Mouse (Mus musculus) neutrophil, adult 65 days (primary cell): Measurements from ENCODE around the gene Hist2h2ac. TPM values are rescaled to one million over a fixed set of nuclear protein-coding genes. Genes with fewer than 3 reads are reported as not detected.

Experiments
- total RNA-seq: library from RNA; stranded (reverse); gene quantifications from 2 replicates; pipeline ENCODE4 v1.2.4, GENCODE M21; 2023

Hist2h2ac gene
- 166 and 197 TPM in 2 replicates for total RNA-seq

GRCm38 (mm10) chr3:96220765-96221639, at the start of gene Hist2h2ac, which contains the start of gene Hist2h2be:
Gene Hist2h2ac, minus strand, starts transcription at chr3:96220880.
Gene Hist2h2be, plus strand, starts transcription at chr3:96221119.

GRCm38 (mm10) chr3:96269511-96270474, 49.1 kb upstream of the Hist2h2ac start, which contains the start of gene Hist2h2bb:
Gene Hist2h2bb, plus strand, starts transcription at chr3:96269752.

GRCm38 (mm10) chr3:96268051-96268775, 47.5 kb upstream of the Hist2h2ac start, which contains the start of gene Hist2h3b:
Gene Hist2h3b, plus strand, starts transcription at chr3:96268654.

GRCm38 (mm10) chr3:96262979-96263550, 42.4 kb upstream of the Hist2h2ac start, which contains the start of gene Hist2h4:
Gene Hist2h4, minus strand, starts transcription at chr3:96263311.

GRCm38 (mm10) chr3:96246427-96246856, 25.8 kb upstream of the Hist2h2ac start, which contains the start of gene Hist2h3c1:
Gene Hist2h3c1, plus strand, starts transcription at chr3:96246685.

GRCm38 (mm10) chr3:96245003-96245886, 24.6 kb upstream of the Hist2h2ac start, which contains the start of gene Hist2h2aa1:
Gene Hist2h2aa1, plus strand, starts transcription at chr3:96245497.

GRCm38 (mm10) chr3:96239949-96240798, 19.5 kb upstream of the Hist2h2ac start, which contains the start of gene Hist2h2aa2:
Gene Hist2h2aa2, minus strand, starts transcription at chr3:96240276.

GRCm38 (mm10) chr3:96238954-96239793, 18.5 kb upstream of the Hist2h2ac start, which contains the start of gene Hist2h3c2:
Gene Hist2h3c2, minus strand, starts transcription at chr3:96239127.

GRCm38 (mm10) chr3:96219661-96220130, 984 bp downstream of the Hist2h2ac start, which contains the start of the genes Bola1 and Hist2h2ab:
Gene Bola1, minus strand, starts transcription at chr3:96219709.
Gene Hist2h2ab, plus strand, starts transcription at chr3:96219865.

GRCm38 (mm10) chr3:96180727-96181477, 39.8 kb downstream of the Hist2h2ac start, which contains the start of gene Sv2a:
Gene Sv2a, plus strand, starts transcription at chr3:96181151.

GRCm38 (mm10) chr3:96172197-96173178, 48.2 kb downstream of the Hist2h2ac start, which contains the start of gene Sf3b4:
Gene Sf3b4, plus strand, starts transcription at chr3:96172332.

Other genes starting within 250 kb of the Hist2h2ac start
- 37.4 and 45.9 TPM in 2 replicates for gene Plekho1, start 224.9 kb downstream of the Hist2h2ac start, total RNA-seq
- 8.2 and 9.3 TPM in 2 replicates for gene Vps45, start 162.4 kb downstream of the Hist2h2ac start, total RNA-seq
- 18.5 and 19.1 TPM in 2 replicates for gene Otud7b, start 116.4 kb downstream of the Hist2h2ac start, total RNA-seq
- gene Mtmr11, start 58.9 kb downstream of the Hist2h2ac start, total RNA-seq, result 0.14 and 0.88 TPM in 2 replicates
- gene Sf3b4, start 48.5 kb downstream of the Hist2h2ac start, total RNA-seq, result 39.0 and 45.7 TPM in 2 replicates
- gene Sv2a, start 39.7 kb downstream of the Hist2h2ac start, total RNA-seq, result 0.16 and 0.43 TPM in 2 replicates
- gene Bola1, start 1.2 kb downstream of the Hist2h2ac start, total RNA-seq, result 1.1 and 2.9 TPM in 2 replicates
- 11.8 and 12.8 TPM in 2 replicates for gene Hist2h2ab, start 1.0 kb downstream of the Hist2h2ac start, total RNA-seq
- 1.2 and 2.1 TPM in 2 replicates for gene Hist2h2be, start 239 bp upstream of the Hist2h2ac start, total RNA-seq
- 234 and 345 TPM in 2 replicates for gene Hist2h3c2, start 18.2 kb upstream of the Hist2h2ac start, total RNA-seq
- 1,826 and 2,294 TPM in 2 replicates for gene Hist2h2aa2, start 19.4 kb upstream of the Hist2h2ac start, total RNA-seq
- 29.7 and 30.1 TPM in 2 replicates for gene Hist2h2aa1, start 24.6 kb upstream of the Hist2h2ac start, total RNA-seq
- gene Hist2h3c1, start 25.8 kb upstream of the Hist2h2ac start, total RNA-seq, result not detected in 2 replicates
- 118 and 170 TPM in 2 replicates for gene Hist2h4, start 42.4 kb upstream of the Hist2h2ac start, total RNA-seq
- 1,408 and 1,623 TPM in 2 replicates for gene Hist2h3b, start 47.8 kb upstream of the Hist2h2ac start, total RNA-seq
- gene Hist2h2bb, start 48.9 kb upstream of the Hist2h2ac start, total RNA-seq, result 992 and 1,162 TPM in 2 replicates
- 0.63 and 1.9 TPM in 2 replicates for gene Fcgr1, start 73.1 kb upstream of the Hist2h2ac start, total RNA-seq
- gene BC107364, start 231.4 kb upstream of the Hist2h2ac start, total RNA-seq, result not detected in 2 replicates